Mouse (Mus musculus): ENCODE results near the gene Tfpi. TPM values are rescaled to one million over a fixed set of nuclear protein-coding genes. Genes with fewer than 3 reads are reported as not detected.

Gene Tfpi
- polyA plus RNA-seq, 1 experiment from 2014 or later, result 35.7 TPM

- Histone ChIP-seq H3K27ac (ENCODE audit: low read length) (no peak overlapping the region), H3K9me3 (ENCODE audit: low read length) (no peaks in the 10 kb centered on the region), H3K27me3 (replicated peaks; ENCODE audit: insufficient read depth, low read length) (no peaks in the 10 kb centered on the region), H3K4me1 (ENCODE audit: insufficient read depth, low read depth, low read length) (no peaks in the 10 kb centered on the region), H3K4me2 (replicated peaks; ENCODE audit: low read depth, low read length) (peak overlapping the region; percentile 19; the same call in 1 of the 2 replicates), H3K4me3 (ENCODE audit: low read depth, low read length) (no peak overlapping the region), H3K9ac (replicated peaks; ENCODE audit: low read depth) (no peak overlapping the region), H3K36me3 (ENCODE audit: insufficient read depth, low read length) (no peaks in the 10 kb centered on the region; the same call in 1 of the 2 replicates)
- no peak for DNase-seq (ENCODE audit: low spot score)
- TF ChIP-seq CTCF (IDR thresholded peaks at IDR 0.05) (no peak), EP300 (IDR thresholded peaks at IDR 0.05) (no peak)
- 78% methylated on average over 4 of the region's 4 CpGs for WGBS
- no peak for ATAC-seq
These were observed 60.1 kb downstream of the Tfpi start for GRCm38 (mm10) chr2:84416501-84416900.

- Histone ChIP-seq H3K27me3 (replicated peaks; ENCODE audit: insufficient read depth, low read length) (no peaks in the 10 kb centered on the region), H3K4me1 (ENCODE audit: insufficient read depth, low read depth, low read length) (no peaks in the 10 kb centered on the region), H3K9ac (replicated peaks; ENCODE audit: low read depth) (no peak overlapping the region), H3K4me2 (replicated peaks; ENCODE audit: low read depth, low read length) (no peak overlapping the region), H3K36me3 (ENCODE audit: insufficient read depth, low read length) (no peaks in the 10 kb centered on the region; the same call in 1 of the 2 replicates), H3K4me3 (ENCODE audit: low read depth, low read length) (no peak overlapping the region), H3K27ac (ENCODE audit: low read length) (no peak overlapping the region), H3K9me3 (ENCODE audit: low read length) (no peaks in the 10 kb centered on the region)
- DNase-seq (ENCODE audit: low spot score) (no peak), ATAC-seq (no peak)
- no peak for TF ChIP-seq CTCF (IDR thresholded peaks at IDR 0.05)
- no peak for TF ChIP-seq EP300 (IDR thresholded peaks at IDR 0.05)
These were observed 66.6 kb downstream of the Tfpi start for GRCm38 (mm10) chr2:84409796-84410592.

GRCm38 (mm10) chr2:84404834-84405233 lies 71.7 kb downstream of the Tfpi start:
- ATAC-seq, result no peak
- no peak overlapping the region for H3K4me2 ChIP-seq (replicated peaks; ENCODE audit: low read depth, low read length)
- no peaks in the 10 kb centered on the region for H3K4me1 ChIP-seq (ENCODE audit: insufficient read depth, low read depth, low read length)
- H3K27ac ChIP-seq (ENCODE audit: low read length), result no peak overlapping the region
- 73% methylated on average over 3 of the region's 3 CpGs for WGBS
- H3K27me3 ChIP-seq (replicated peaks; ENCODE audit: insufficient read depth, low read length), result no peaks in the 10 kb centered on the region
- H3K4me3 ChIP-seq (ENCODE audit: low read depth, low read length), result no peak overlapping the region
- no peak overlapping the region for H3K9ac ChIP-seq (replicated peaks; ENCODE audit: low read depth)
- TF ChIP-seq EP300 (IDR thresholded peaks at IDR 0.05) (no peak), CTCF (IDR thresholded peaks at IDR 0.05) (no peak)
- DNase-seq (ENCODE audit: low spot score), result no peak
- no peaks in the 10 kb centered on the region for H3K9me3 ChIP-seq (ENCODE audit: low read length)
- H3K36me3 ChIP-seq (ENCODE audit: insufficient read depth, low read length), result no peaks in the 10 kb centered on the region

- Histone ChIP-seq H3K4me2 (replicated peaks; ENCODE audit: low read depth, low read length) (no peak overlapping the region), H3K9me3 (ENCODE audit: low read length) (no peaks in the 10 kb centered on the region), H3K9ac (replicated peaks; ENCODE audit: low read depth) (no peak overlapping the region), H3K36me3 (ENCODE audit: insufficient read depth, low read length) (no peaks in the 10 kb centered on the region), H3K4me1 (ENCODE audit: insufficient read depth, low read depth, low read length) (no peaks in the 10 kb centered on the region), H3K27me3 (replicated peaks; ENCODE audit: insufficient read depth, low read length) (no peaks in the 10 kb centered on the region), H3K4me3 (ENCODE audit: low read depth, low read length) (no peak overlapping the region), H3K27ac (ENCODE audit: low read length) (no peak overlapping the region)
- WGBS, result 68% methylated on average over 3 of the region's 3 CpGs
- DNase-seq (ENCODE audit: low spot score) (no peak), ATAC-seq (no peak)
- no peak for TF ChIP-seq EP300 (IDR thresholded peaks at IDR 0.05)
- TF ChIP-seq CTCF (IDR thresholded peaks at IDR 0.05), result no peak
These were observed 73.9 kb downstream of the Tfpi start for GRCm38 (mm10) chr2:84402713-84403112.

- 75% methylated on average over 4 of the region's 4 CpGs for WGBS
- Histone ChIP-seq H3K36me3 (ENCODE audit: insufficient read depth, low read length) (0 out of 2 replicates have a peak, but pooled peaks cover 3% of the 10 kb centered on the region), H3K27ac (ENCODE audit: low read length) (no peak overlapping the region), H3K9ac (replicated peaks; ENCODE audit: low read depth) (no peak overlapping the region), H3K4me2 (replicated peaks; ENCODE audit: low read depth, low read length) (no peak overlapping the region), H3K4me1 (ENCODE audit: insufficient read depth, low read depth, low read length) (no peaks in the 10 kb centered on the region), H3K9me3 (ENCODE audit: low read length) (no peaks in the 10 kb centered on the region), H3K4me3 (ENCODE audit: low read depth, low read length) (no peak overlapping the region), H3K27me3 (replicated peaks; ENCODE audit: insufficient read depth, low read length) (no peaks in the 10 kb centered on the region)
- TF ChIP-seq CTCF (IDR thresholded peaks at IDR 0.05), result no peak
- TF ChIP-seq EP300 (IDR thresholded peaks at IDR 0.05), result no peak
- DNase-seq (ENCODE audit: low spot score), result no peak
- no peak for ATAC-seq
These were observed 80.0 kb downstream of the Tfpi start for GRCm38 (mm10) chr2:84396557-84396956.

- TF ChIP-seq EP300 (IDR thresholded peaks at IDR 0.05), result no peak
- no peak for TF ChIP-seq CTCF (IDR thresholded peaks at IDR 0.05)
These were observed 83.3 kb downstream of the Tfpi start for GRCm38 (mm10) chr2:84393236-84393635.

More at GRCm38 (mm10) chr2:84393236-84393635, 83.3 kb downstream of the Tfpi start:
- Histone ChIP-seq H3K4me1 (ENCODE audit: insufficient read depth, low read depth, low read length) (no peaks in the 10 kb centered on the region), H3K9ac (replicated peaks; ENCODE audit: low read depth) (no peak overlapping the region), H3K4me3 (ENCODE audit: low read depth, low read length) (no peak overlapping the region), H3K4me2 (replicated peaks; ENCODE audit: low read depth, low read length) (no peak overlapping the region), H3K27me3 (replicated peaks; ENCODE audit: insufficient read depth, low read length) (no peaks in the 10 kb centered on the region), H3K9me3 (ENCODE audit: low read length) (no peaks in the 10 kb centered on the region), H3K27ac (ENCODE audit: low read length) (no peak overlapping the region), H3K36me3 (ENCODE audit: insufficient read depth, low read length) (0 out of 2 replicates have a peak, but pooled peaks cover 3% of the 10 kb centered on the region)
- 77% methylated on average over 4 of the region's 4 CpGs for WGBS
- ATAC-seq, result no peak
- no peak for DNase-seq (ENCODE audit: low spot score)

Measured in lung, postnatal 0 days (tissue).